Mouse (Mus musculus): ENCODE measurements around the gene Efnb1.

Gene Efnb1

DNA sequence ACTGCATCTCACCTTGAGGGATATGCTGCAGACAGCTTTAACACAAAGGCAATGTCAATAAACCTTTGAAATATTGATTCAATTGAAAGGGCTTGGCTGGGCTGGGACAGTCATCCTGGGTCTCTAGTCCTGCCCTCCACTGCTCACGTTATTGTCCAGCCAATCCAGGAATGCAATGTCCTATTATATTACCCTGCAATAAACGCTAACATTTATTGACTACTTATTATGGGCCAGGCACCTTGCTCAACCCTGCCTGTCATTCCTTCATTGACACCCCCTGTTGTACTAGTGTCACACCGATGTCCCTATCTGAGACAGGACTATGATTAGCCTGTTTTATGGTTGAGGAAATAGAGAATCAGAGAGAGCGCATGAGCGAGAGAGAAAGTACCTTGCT lies 18.4 kb downstream of the Efnb1 start:
- DNase-seq = no peak

- DNase-seq = no peak
Measured at GRCm38 (mm10) chrX:99159020-99159419, 23.1 kb downstream of the Efnb1 start.

- no peak for DNase-seq
Measured at GRCm38 (mm10) chrX:99164111-99164510, 28.2 kb downstream of the Efnb1 start.

- no peak for DNase-seq
Measured at GRCm38 (mm10) chrX:99164855-99165368, 29.0 kb downstream of the Efnb1 start.

- no peak for DNase-seq
Measured at GRCm38 (mm10) chrX:99167014-99167413, 31.1 kb downstream of the Efnb1 start.

- DNase-seq = no peak
Measured at GRCm38 (mm10) chrX:99167550-99167949, 31.6 kb downstream of the Efnb1 start.

DNA sequence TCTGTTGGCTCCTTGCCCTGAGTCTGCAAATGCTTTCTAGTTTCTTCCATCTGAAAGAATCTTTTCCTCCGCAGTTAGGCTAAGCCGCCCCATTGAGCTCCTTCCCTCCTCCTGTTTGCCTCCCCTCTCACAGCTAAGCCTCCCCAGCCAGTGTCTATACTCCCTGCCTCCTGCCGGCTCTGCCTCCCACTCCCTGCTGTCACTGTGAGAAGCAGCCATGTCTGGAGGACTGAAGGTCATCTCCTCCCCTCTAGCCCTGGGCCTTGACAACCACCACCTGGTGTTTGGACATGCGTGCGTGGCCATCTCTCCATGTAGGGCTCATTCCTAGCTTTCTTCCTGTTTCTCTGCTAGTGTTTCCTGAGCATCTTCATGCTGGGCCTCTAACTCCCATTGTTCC lies 36.4 kb downstream of the Efnb1 start:
- DNase-seq = peak; percentile 7

GRCm38 (mm10) chrX:99185081-99185596 lies 49.2 kb downstream of the Efnb1 start:
- no peak for DNase-seq

DNA sequence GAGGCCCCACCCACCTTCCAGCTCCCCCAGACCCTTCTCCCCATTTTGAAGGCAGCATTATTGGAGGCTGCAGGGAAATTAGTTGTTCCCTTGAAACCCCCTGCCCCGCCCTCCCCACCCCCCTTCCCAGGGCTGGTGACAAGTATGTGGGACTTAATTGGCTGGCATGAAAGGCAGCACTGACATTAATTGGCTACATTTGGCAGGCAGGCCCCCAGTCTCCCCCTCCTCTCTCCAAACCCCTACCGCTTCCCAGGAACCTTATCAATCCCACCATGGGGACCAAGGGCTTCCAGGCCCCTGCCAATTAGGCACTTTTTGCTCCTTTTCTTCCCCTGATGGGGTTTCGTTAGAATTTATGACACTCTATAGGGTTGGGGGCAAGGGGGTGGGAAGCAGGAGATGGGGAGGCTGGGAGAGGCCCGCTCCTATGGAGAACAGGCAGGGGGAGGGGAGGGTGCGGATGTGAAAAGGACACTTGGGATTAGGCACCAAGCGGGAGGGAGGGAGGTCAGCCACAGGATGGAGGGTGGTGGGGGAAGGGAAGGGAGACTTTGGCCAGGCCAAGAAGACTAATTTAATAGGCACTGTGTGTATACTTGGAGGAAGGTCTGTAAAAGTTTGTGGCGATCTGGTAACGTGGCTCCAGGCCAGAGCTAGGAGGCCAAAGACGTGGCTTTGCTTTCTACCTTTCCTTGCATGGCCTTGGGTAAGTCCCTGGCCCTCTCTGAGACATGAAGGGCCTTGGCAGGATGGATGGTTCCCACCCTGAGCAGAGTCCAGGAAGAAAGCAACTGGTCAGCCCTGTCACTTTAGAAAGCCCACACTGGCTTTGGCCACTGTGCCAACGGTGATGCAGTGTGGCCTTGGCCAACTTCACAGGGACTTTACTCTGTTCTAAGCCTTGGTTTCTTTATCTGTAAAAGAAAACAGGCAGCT lies 50.8 kb downstream of the Efnb1 start:
- no peak for DNase-seq

DNA sequence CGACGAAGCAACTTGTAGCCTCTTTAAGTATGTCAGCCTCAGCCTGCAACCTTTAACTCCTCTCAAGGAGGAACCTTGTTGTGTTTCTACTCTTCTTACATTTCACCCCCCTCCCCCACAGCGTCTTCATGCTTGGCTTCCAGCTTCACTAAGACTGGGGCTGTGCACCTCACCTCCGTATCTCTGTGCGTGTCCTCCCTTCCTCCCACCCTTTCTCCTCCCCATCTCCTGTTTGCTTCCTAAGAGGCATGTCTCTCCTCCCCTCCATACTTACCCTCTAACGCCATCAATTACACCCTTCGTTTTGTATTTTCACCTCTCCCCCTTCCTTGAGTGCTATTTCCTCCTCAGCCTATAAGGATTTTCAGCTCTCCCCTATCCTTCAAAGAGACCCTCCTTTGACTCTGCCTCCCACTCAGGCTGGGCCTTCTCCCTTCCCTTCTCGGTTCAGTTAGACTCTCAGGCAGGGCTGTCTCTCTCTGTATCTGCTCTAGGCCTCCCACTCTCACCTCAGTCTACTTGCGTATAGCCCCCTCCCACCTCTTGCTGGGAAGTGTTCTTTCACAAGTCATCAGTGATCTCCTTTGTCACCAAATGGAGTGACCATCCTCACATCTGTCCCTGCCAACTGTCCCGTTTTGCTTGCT lies 55.6 kb downstream of the Efnb1 start:
- no peak for DNase-seq

GRCm38 (mm10) chrX:99196910-99197309 lies 61.0 kb downstream of the Efnb1 start:
- no peak for DNase-seq

GRCm38 (mm10) chrX:99198532-99198931 lies 62.6 kb downstream of the Efnb1 start:
- DNase-seq = no peak
